Mouse (Mus musculus) neural tube, embryonic 12.5 days (tissue): ENCODE results near the gene Lysmd1. TPM values are rescaled to one million over a fixed set of nuclear protein-coding genes. Genes with fewer than 3 reads are reported as not detected.

Source experiments
- ATAC-seq: fragments of 200-750 bp; cut with Nextera tagmentation; 2 replicates; pipeline ENCODE4 v1.8.0; 2017; ENCODE audit warnings: low read depth, mild to moderate bottlenecking, moderate TSS enrichment, moderate library complexity; ENCODE audit not compliant: low FRiP score
- H3K27ac ChIP-seq: fragments of 300-500 bp; sonication (generic); 2 replicates; pipeline ENCODE4 v1.5.1; 2016
- H3K27me3 ChIP-seq: fragments of 300-500 bp; sonication (generic); replicated peaks from 2 replicates; pipeline ENCODE4 v1.6.1; 2016; ENCODE audit warnings: mild to moderate bottlenecking
- H3K36me3 ChIP-seq: fragments of 300-500 bp; sonication (generic); 2 replicates; pipeline ENCODE4 v1.6.1; 2016; ENCODE audit warnings: mild to moderate bottlenecking
- H3K4me1 ChIP-seq: fragments of 300-500 bp; sonication (generic); 2 replicates; pipeline ENCODE4 v1.6.1; 2016
- H3K4me2 ChIP-seq: fragments of 300-500 bp; sonication (generic); replicated peaks from 2 replicates; pipeline ENCODE4 v1.6.1; 2016; ENCODE audit warnings: mild to moderate bottlenecking
- H3K4me3 ChIP-seq: fragments of 300-500 bp; sonication (generic); 2 replicates; pipeline ENCODE4 v1.5.1; 2016
- H3K9ac ChIP-seq: fragments of 300-500 bp; sonication (generic); 2 replicates; pipeline ENCODE4 v1.6.1; 2016; ENCODE audit warnings: mild to moderate bottlenecking
- H3K9me3 ChIP-seq: fragments of 300-500 bp; sonication (generic); 2 replicates; pipeline ENCODE4 v1.6.1; 2016; ENCODE audit warnings: mild to moderate bottlenecking
- WGBS: fragments of 180-500 bp; shearing (Covaris S2); methylation state at CpG from one replicate; pipeline ENCODE4 v1.1.7; 2016; 5-methylcytosine and 5-hydroxymethylcytosine counted together
- microRNA-seq: library from miRNA; unstranded; fragments of <30 nt; microRNA quantifications from one replicate; pipeline ENCODE4, GENCODE M21; 2017
- polyA plus RNA-seq: library from polyadenylated mRNA; unstranded; fragments of >200 nt; fragmentation: Nextera tagmentation; extraction: Ambion mirVana; gene quantifications from 2 replicates; pipeline ENCODE4 v1.2.1, GENCODE M21; 2016

Lysmd1 gene
- polyA plus RNA-seq, 1 experiment from 2014 or later, result 24.8 TPM

DNA sequence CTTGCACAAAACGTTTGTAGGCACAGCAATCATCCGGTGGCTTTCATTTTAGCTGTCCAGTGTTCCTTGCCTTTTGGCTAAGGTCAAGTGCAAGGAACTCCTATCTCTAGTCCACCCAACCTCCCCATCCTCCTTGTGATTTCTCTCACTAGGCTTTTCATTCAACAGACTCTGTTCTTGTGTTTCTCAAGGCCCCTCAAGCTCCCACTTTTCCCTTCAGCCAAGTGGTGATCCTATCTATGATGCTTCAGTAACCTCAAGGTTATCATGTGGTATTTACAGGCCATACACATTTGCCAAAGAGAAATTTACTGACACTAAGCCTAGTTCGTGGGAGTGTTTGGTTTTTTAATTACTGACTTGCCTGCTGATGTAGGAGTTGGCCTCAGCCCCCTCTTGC lies 46.0 kb downstream of the Lysmd1 start:
- peaks cover 8% of the 10 kb centered on the region; the same call in 1 of the 2 replicates for H3K36me3 ChIP-seq
- no peaks in the 10 kb centered on the region for H3K4me1 ChIP-seq
- no peak overlapping the region for H3K27ac ChIP-seq
- no peak for ATAC-seq
- no peaks in the 10 kb centered on the region for H3K9me3 ChIP-seq
- no peak overlapping the region for H3K4me3 ChIP-seq
- H3K27me3 ChIP-seq, result no peaks in the 10 kb centered on the region
- 76% methylated on average over 3 of the region's 3 CpGs for WGBS
- H3K9ac ChIP-seq, result no peak overlapping the region
- no peak overlapping the region for H3K4me2 ChIP-seq

DNA sequence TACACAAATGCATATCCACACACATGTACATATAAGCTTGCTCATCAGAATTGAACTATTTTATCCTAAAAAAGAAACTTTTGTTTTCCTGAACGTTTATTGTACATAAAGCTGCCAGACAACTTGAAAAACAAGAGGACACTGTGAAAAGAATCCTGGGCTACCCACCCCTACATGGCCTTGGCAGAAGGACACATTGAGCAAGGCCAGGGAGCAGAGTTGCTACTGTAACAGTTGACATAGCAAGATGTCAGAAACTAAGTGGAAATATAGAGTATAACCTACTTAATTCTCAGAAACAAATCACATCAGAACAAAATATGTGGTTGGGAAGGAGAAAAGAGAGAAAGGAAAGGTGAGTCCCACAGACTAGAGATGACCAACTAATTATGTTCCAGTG lies 48.0 kb downstream of the Lysmd1 start:
- ATAC-seq, result no peak
- H3K4me2 ChIP-seq, result no peak overlapping the region
- no peaks in the 10 kb centered on the region for H3K27me3 ChIP-seq
- H3K4me3 ChIP-seq, result no peak overlapping the region
- H3K4me1 ChIP-seq, result no peaks in the 10 kb centered on the region
- peaks cover 20% of the 10 kb centered on the region for H3K36me3 ChIP-seq
- H3K27ac ChIP-seq, result no peak overlapping the region
- no peaks in the 10 kb centered on the region for H3K9me3 ChIP-seq
- 65% methylated on average over 1 of the region's 1 CpGs for WGBS
- H3K9ac ChIP-seq, result no peak overlapping the region

DNA sequence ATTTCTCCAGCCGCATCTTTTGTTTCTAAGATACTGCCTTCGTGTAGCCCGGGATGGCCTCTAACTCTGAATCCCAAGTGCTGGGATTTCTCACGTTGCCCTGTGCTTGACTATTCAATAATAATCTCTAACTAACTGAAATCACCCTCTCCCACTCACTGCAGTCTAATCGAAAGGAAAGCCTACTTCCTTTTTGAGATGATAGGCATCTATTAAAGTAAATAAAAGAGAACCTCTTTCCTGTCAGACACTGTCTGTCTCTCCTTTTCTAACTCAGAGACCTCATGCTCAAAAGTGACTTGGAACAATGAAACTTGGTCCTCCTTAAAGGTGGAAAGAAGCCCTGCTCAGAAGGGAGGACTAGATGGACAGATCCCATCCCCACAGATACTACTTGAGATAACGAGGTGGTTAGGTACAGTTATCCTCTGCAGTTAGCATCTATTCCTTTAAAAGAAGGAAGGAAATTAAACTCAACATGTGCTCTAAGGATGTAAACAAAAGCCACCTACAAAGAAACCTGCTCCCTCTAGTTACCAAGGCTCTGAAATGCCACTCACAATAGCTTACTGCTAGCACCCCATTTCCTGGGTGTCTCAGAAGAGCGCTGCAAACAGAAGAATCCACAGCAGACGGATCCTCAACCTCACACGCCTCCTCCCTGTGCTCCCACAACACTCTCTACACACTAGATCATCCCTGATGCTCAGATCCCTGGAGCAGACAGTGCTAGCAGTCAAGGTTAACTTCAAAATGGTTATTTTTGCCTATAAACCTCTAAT lies 51.1 kb downstream of the Lysmd1 start:
- H3K36me3 ChIP-seq, result peaks cover 48% of the 10 kb centered on the region
- H3K27ac ChIP-seq, result no peak overlapping the region
- no peak for ATAC-seq
- no peaks in the 10 kb centered on the region for H3K9me3 ChIP-seq
- H3K4me2 ChIP-seq, result no peak overlapping the region
- H3K9ac ChIP-seq, result no peak overlapping the region
- H3K4me3 ChIP-seq, result no peak overlapping the region
- 93% methylated on average over 9 of the region's 9 CpGs for WGBS
- H3K4me1 ChIP-seq, result no peaks in the 10 kb centered on the region
- H3K27me3 ChIP-seq, result no peaks in the 10 kb centered on the region

DNA sequence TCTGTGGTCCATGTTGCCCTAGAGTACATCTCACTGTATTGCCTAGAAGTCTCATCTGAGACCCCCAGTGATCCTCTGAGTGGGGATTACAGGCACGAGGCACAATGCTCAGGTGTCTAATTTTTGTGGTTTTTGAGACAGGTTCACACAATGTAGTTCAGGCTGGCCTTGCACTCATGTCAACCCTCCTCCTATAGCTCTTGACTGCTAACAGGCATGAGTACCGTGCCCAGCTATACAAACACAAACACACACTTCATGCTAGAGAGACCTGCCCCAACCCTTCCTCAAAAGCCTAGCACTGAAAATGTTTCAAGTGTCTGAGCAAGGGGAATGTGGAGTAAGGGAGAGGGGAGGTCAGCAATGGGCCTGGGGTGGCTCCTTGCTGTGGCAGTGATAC lies 52.2 kb downstream of the Lysmd1 start:
- peaks cover 53% of the 10 kb centered on the region for H3K36me3 ChIP-seq
- no peak overlapping the region for H3K27ac ChIP-seq
- 91% methylated on average over 2 of the region's 2 CpGs for WGBS
- H3K4me2 ChIP-seq, result no peak overlapping the region
- H3K4me3 ChIP-seq, result no peak overlapping the region
- ATAC-seq, result no peak
- H3K4me1 ChIP-seq, result no peaks in the 10 kb centered on the region
- no peaks in the 10 kb centered on the region for H3K27me3 ChIP-seq
- no peak overlapping the region for H3K9ac ChIP-seq
- no peaks in the 10 kb centered on the region for H3K9me3 ChIP-seq

DNA sequence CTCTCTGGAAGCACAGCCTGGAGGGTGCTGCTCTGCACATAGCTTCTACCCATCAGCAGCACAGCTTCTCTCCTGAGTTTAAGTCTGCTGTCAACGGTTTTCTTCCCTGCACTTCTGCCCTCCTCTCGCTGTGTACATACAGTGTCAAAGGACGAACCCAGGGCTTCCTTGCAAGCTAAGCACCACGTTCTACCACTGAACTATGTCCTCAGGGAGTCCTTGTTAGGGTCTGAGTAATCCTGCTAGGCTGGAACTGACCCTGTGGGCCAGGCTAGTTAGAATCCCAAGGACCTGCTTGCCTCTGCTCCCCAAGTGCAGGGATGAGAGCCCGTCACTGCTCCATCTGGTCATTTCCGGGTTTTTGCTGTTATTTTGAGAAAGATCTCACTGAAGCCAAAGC lies 53.0 kb downstream of the Lysmd1 start:
- Histone ChIP-seq H3K36me3 (peaks cover 53% of the 10 kb centered on the region), H3K4me2 (no peak overlapping the region), H3K27ac (no peak overlapping the region), H3K9me3 (no peaks in the 10 kb centered on the region), H3K27me3 (no peaks in the 10 kb centered on the region), H3K9ac (no peak overlapping the region), H3K4me1 (no peaks in the 10 kb centered on the region), H3K4me3 (no peak overlapping the region)
- WGBS, result 89% methylated on average over 6 of the region's 6 CpGs
- ATAC-seq, result no peak

Small RNA genes lying within 50 kb of the gene (microRNA-seq; reads per million reads assigned to microRNA genes)
- gene Mir8099-1, result not detected

Other genes with a start within 250 kb of the Lysmd1 start
- 331 and 332 TPM in 2 replicates for gene Psmb4, start 247.1 kb upstream of the Lysmd1 start, polyA plus RNA-seq
- 9.6 and 9.7 TPM in 2 replicates for gene Selenbp1, start 201.0 kb upstream of the Lysmd1 start, polyA plus RNA-seq
- 8.4 and 9.8 TPM in 2 replicates for gene Rfx5, start 180.0 kb upstream of the Lysmd1 start, polyA plus RNA-seq
- gene Pi4kb, start 159.4 kb upstream of the Lysmd1 start, polyA plus RNA-seq, result 20.1 and 23.0 TPM in 2 replicates
- gene Zfp687, start 118.6 kb upstream of the Lysmd1 start, polyA plus RNA-seq, result 33.2 and 34.9 TPM in 2 replicates
- 286 and 291 TPM in 2 replicates for gene Psmd4, start 91.5 kb upstream of the Lysmd1 start, polyA plus RNA-seq
- 20.4 and 22.8 TPM in 2 replicates for gene Pip5k1a, start 27.2 kb upstream of the Lysmd1 start, polyA plus RNA-seq
- 227 and 232 TPM in 2 replicates for gene Vps72, start 23.1 kb upstream of the Lysmd1 start, polyA plus RNA-seq
- 1.3 and 1.6 TPM in 2 replicates for gene Tmod4, start 9.6 kb upstream of the Lysmd1 start, polyA plus RNA-seq
- 86.5 and 91.3 TPM in 2 replicates for gene Scnm1, start 77 bp upstream of the Lysmd1 start, polyA plus RNA-seq
- 2.7 and 3.3 TPM in 2 replicates for gene Tnfaip8l2, start 8.3 kb downstream of the Lysmd1 start, polyA plus RNA-seq
- 58.3 and 65.2 TPM in 2 replicates for gene Sema6c, start 26.4 kb downstream of the Lysmd1 start, polyA plus RNA-seq
- 6.7 and 7.8 TPM in 2 replicates for gene Gabpb2, start 83.8 kb downstream of the Lysmd1 start, polyA plus RNA-seq
- 85.3 and 85.9 TPM in 2 replicates for gene Cdc42se1, start 94.6 kb downstream of the Lysmd1 start, polyA plus RNA-seq
- gene Mllt11, start 98.1 kb downstream of the Lysmd1 start, polyA plus RNA-seq, result 149 and 166 TPM in 2 replicates
- gene Gm128, start 107.5 kb downstream of the Lysmd1 start, polyA plus RNA-seq, result 0.28 TPM in 1 of 2 replicates, not detected in the other
- 0.28 TPM in 2 replicates for gene Bnipl, start 117.1 kb downstream of the Lysmd1 start, polyA plus RNA-seq
- gene Mindy1, start 147.3 kb downstream of the Lysmd1 start, polyA plus RNA-seq, result 51.3 and 51.5 TPM in 2 replicates
- gene Prune1, start 148.0 kb downstream of the Lysmd1 start, polyA plus RNA-seq, result 34.9 and 36.1 TPM in 2 replicates
- gene Anxa9, start 173.1 kb downstream of the Lysmd1 start, polyA plus RNA-seq, result 0.94 and 1.2 TPM in 2 replicates
- gene Cers2, start 180.7 kb downstream of the Lysmd1 start, polyA plus RNA-seq, result 104 and 110 TPM in 2 replicates
- 48.9 and 57.2 TPM in 2 replicates for gene Setdb1, start 223.1 kb downstream of the Lysmd1 start, polyA plus RNA-seq